In the genomic region with DNA sequence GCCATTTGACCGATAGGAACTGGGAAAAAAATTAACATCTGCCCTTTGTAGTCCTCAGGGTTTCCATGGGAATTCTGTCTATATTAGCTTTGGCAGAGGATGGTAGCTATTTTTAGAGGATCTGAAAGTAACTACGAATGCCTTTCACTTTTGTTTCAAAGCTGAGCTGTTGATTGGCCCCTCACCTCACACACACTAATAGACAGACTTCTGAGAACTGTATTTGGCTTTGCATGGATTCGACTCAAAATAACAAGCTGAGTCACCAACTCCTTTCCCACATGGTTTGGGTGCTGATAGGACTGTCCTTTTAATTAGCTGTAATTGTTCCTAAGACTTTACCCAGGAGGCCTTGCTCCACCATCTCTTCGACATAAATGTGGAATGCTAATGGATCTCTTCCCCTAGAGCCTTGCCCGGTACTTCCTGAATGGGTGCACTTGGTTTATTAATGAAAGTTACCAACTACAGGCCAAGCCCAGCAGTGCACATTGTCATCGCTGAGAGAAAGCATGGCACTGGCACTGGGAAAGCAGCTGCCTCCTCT, we compare ENCODE assay signal across 11 mouse cellular contexts.
DNase-seq lines count a peak whose midpoint lies in the region; ATAC-seq and TF ChIP-seq lines count a peak whose summit lies in the region.
"Had no signal": no experiment of that assay in that cellular context is flagged by ENCODE, and none has a peak within 500 bp of the region (broad histone marks: within the 10 kb centered on the region; RNA-seq: fewer than 3 reads in every experiment).

No protein-coding gene starts in this region.

- no peak for DNase-seq in liver, postnatal 0 days
- peak; percentile 54 for DNase-seq in brain, adult 2 months (ENCODE audit: low read depth, low spot score)
- no peak for DNase-seq in cerebellum, postnatal 4 days (ENCODE audit: low spot score in 2 of 2)
- DNase-seq in right cerebral cortex, postnatal 14 days = no peak
- DNase-seq in frontal cortex, postnatal 36 days (ENCODE audit: low spot score in 2 of 2) = no peak
- DNase-seq: cerebellum, adult 11-12 months; liver, embryonic 13.5 days; spleen, adult 18-20 months had no signal

- H3K36me3 ChIP-seq in liver, postnatal 0 days (replicated peaks; ENCODE audit: insufficient read depth, low read length) = no peaks in the 10 kb centered on the region
- no peaks in the 10 kb centered on the region for H3K36me3 ChIP-seq in liver, embryonic 12.5 days
- H3K36me3 ChIP-seq in heart, embryonic 12.5 days = no peaks in the 10 kb centered on the region
- H3K36me3 ChIP-seq: liver, embryonic 13.5 days had no signal

- H3K9me3 ChIP-seq in liver, postnatal 0 days (ENCODE audit: low read length) = no peaks in the 10 kb centered on the region
- H3K9me3 ChIP-seq in liver, embryonic 12.5 days (replicated peaks) = no peaks in the 10 kb centered on the region
- H3K9me3 ChIP-seq in heart, embryonic 12.5 days (replicated peaks) = no peaks in the 10 kb centered on the region
- H3K9me3 ChIP-seq: liver, embryonic 13.5 days had no signal

- H3K9ac ChIP-seq in liver, postnatal 0 days (replicated peaks) = no peak overlapping the region
- no peak overlapping the region for H3K9ac ChIP-seq in liver, embryonic 12.5 days
- no peak overlapping the region for H3K9ac ChIP-seq in heart, embryonic 12.5 days
- H3K9ac ChIP-seq: liver, embryonic 13.5 days had no signal

- no peak for TF ChIP-seq CTCF in liver, postnatal 0 days (IDR thresholded peaks at IDR 0.05; ENCODE audit: low read depth)

- H3K27ac ChIP-seq in liver, postnatal 0 days (ENCODE audit: low read depth) = no peak overlapping the region
- H3K27ac ChIP-seq in liver, embryonic 12.5 days = no peak overlapping the region
- H3K27ac ChIP-seq in heart, embryonic 12.5 days (ENCODE audit: poor library complexity, severe bottlenecking) = peak overlapping the region; percentile 93
- H3K27ac ChIP-seq: liver, embryonic 13.5 days had no signal

- 60% methylated on average over 6 of the region's 6 CpGs for WGBS in liver, postnatal 0 days (ENCODE audit: insufficient replicate concordance)
- WGBS in liver, embryonic 12.5 days (ENCODE audit: insufficient replicate concordance) = 60% methylated on average over 6 of the region's 6 CpGs
- 23% methylated on average over 6 of the region's 6 CpGs for WGBS in heart, embryonic 12.5 days

- 0 out of 2 replicates have a peak overlapping the region, but pooled peaks have one; percentile 11 for H3K4me2 ChIP-seq in liver, postnatal 0 days (ENCODE audit: low read depth, low read length)
- no peak overlapping the region for H3K4me2 ChIP-seq in liver, embryonic 12.5 days
- peak overlapping the region; percentile 61 for H3K4me2 ChIP-seq in heart, embryonic 12.5 days
- H3K4me2 ChIP-seq: liver, embryonic 13.5 days had no signal

- H3K4me1 ChIP-seq in liver, postnatal 0 days (ENCODE audit: insufficient read depth) = no peaks in the 10 kb centered on the region
- 0 out of 2 replicates have a peak, but pooled peaks cover 4% of the 10 kb centered on the region for H3K4me1 ChIP-seq in liver, embryonic 12.5 days
- H3K4me1 ChIP-seq in heart, embryonic 12.5 days (replicated peaks) = peaks cover 12% of the 10 kb centered on the region
- H3K4me1 ChIP-seq: liver, embryonic 13.5 days had no signal

- no peaks in the 10 kb centered on the region for H3K27me3 ChIP-seq in liver, postnatal 0 days (ENCODE audit: insufficient read depth, low read length)
- H3K27me3 ChIP-seq in liver, embryonic 12.5 days (replicated peaks) = no peaks in the 10 kb centered on the region
- H3K27me3 ChIP-seq in heart, embryonic 12.5 days (replicated peaks) = no peaks in the 10 kb centered on the region
- H3K27me3 ChIP-seq: liver, embryonic 13.5 days had no signal

- no peak for ATAC-seq in liver, postnatal 0 days
- ATAC-seq in liver, embryonic 12.5 days = no peak
- peak; percentile 72 for ATAC-seq in heart, embryonic 12.5 days (ENCODE audit: insufficient number of reproducible peaks, low FRiP score)
- peak; percentile 80 for ATAC-seq in megakaryocyte, adult 5-6 weeks (ENCODE audit: poor library complexity, severe bottlenecking)

- H3K4me3 ChIP-seq in liver, postnatal 0 days (ENCODE audit: low read depth, low read length) = no peak overlapping the region
- H3K4me3 ChIP-seq in liver, embryonic 12.5 days = no peak overlapping the region
- 0 out of 2 replicates have a peak overlapping the region, but pooled peaks have one; percentile 18 for H3K4me3 ChIP-seq in heart, embryonic 12.5 days
- H3K4me3 ChIP-seq: liver, embryonic 13.5 days had no signal

- TF ChIP-seq EP300 in liver, postnatal 0 days (IDR thresholded peaks at IDR 0.05; ENCODE audit: low read depth) = no peak

Comparison
In these comparisons a context has a peak if more than half of its experiments do, and no peak if none do; other contexts are left out.
1. ATAC-seq: peak in heart, embryonic 12.5 days (single experiment) and megakaryocyte, adult 5-6 weeks (single experiment); none in liver, postnatal 0 days (single experiment) and liver, embryonic 12.5 days (single experiment).